Mouse (Mus musculus) mouse embryonic stem cell (cell line): ENCODE data around the gene Zfp787.
"Not testable (repeated sequence)": the region's sequence is repeated elsewhere in the genome, so short reads cannot be mapped to it uniquely, and the experiment has no call there.

Experiments used
- in situ Hi-C, 2 experiments: fragments of 300-500 bp; cut with MboI; formaldehyde crosslinking; loops; 1 replicate in 1 of 2; 3 replicates in 1 of 2; pipeline ENCODE4 v1.14.3; 2019 to 2020; ENCODE audit warnings: low sequenced_read_pairs in 2 of 2, low pct_unique_long_range_greater_than_20kb in 1 of 2, mixed read lengths in 1 of 2; ENCODE audit not compliant: unreplicated experiment in 1 of 2

Gene Zfp787

DNA sequence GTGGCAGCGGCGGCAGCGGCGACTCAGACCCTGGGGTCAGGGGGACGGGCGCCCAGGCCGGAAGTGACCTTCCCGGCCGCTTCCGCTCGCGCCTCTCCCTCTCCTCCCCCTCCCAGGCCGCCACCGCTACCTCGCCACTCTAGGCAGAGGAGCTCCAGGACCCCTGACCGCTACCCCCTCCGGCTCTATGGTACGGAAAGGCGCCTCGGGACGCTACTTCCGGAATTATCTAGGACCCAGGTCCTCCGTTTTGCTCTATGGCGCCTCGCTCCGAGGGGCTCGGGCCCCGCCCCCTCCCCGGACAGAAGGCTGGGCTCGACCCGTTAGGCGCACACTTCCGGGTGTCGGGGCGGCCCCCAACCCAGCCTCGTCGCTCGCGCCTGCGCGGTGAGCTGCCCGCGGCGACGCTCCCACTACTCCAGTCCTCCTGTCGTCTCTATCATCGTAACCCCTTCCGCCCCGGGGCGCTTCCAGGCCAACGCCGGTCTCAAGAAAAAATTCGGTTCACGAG lies at the start of gene Zfp787:
Zfp787 (minus strand) TSS at position 97 of the 511 bp plus-strand sequence.
- in situ Hi-C loops, result no loop called here

DNA sequence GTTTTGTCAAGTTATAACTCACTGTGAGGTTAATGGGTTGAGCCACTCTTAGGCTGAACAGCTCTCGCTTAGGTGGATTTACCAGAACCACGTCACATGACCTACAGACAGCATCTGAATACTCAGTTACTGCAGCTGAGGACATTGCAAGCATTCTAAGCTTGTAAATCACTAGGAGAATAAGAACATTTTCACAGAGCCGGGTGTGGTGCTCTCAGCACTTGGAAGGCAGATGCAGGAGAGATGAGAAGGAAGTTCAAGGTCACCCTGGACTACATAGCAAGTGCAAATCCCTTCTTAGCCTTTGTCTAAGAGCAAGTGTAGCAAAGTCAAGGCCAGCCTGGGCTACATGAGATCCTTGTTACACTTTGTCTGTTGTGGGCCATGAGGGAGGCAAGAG lies 48.4 kb upstream of the Zfp787 start:
- in situ Hi-C loops, result no loop called here

DNA sequence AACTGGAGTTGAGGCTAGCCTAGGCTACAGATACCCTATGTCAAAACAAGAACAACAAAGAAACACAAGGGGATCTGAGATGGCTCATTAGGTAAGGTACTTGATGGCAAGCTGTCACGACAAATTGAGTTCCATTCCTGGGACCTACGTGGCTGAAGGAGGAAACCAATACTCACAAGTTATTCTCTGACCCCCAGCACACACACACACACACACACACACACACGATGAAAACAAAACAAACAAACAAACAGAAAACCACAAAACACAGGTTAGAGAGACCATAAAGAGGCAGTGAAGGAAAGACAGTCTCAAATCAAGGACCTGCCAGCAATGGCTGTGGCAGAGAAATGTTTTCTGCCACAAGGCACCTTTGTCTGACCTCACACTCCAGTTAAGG lies 41.0 kb upstream of the Zfp787 start, which contains the start of gene Galp:
Galp (plus strand) TSS at position 301 of the 400 bp plus-strand sequence.
- in situ Hi-C loops, result no loop called here

DNA sequence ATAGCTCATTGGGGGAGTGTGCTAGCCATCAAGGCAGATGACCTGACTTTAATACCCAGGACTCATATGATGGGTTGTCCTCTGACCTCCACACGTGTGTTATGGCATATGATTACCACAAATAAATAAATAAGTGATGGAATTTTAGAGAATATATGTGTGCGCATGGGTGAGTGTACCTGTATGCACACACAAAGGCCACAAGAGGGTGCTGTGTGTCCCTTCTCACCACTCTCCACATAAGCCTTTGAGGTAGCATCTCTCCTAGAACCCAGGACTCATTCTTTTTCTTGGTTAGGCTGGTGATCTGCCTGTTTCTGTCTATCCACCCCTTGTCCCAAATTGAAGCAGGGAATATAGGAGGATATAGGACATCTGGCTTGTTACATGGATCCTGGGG lies 40.0 kb upstream of the Zfp787 start:
- in situ Hi-C loops, result no loop called here

DNA sequence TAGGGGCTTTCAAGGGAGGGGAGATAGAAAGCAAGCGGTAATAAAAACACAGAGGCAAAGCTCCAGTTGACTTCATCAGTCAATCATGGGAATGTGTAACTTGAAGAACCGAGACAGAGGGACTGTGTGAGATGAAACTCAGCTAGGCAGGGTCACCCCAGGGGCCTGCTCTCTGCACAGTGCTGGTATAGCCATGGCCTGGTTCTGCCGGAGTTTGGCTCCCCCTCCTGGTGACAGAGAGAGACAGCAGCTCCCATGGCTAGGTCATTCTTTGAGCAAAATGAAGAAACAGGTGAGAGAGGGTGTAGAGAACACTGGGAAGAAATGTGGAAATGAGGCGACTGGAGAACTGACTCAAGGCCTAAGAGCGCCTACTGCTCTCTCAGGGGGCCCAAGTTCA lies 38.3 kb upstream of the Zfp787 start:
- in situ Hi-C loops, result loop anchor here in 1 of 2 experiments (5.0 kb wide), 1 partner anchor 67 kb away; no protein-coding TSS in a partner anchor

DNA sequence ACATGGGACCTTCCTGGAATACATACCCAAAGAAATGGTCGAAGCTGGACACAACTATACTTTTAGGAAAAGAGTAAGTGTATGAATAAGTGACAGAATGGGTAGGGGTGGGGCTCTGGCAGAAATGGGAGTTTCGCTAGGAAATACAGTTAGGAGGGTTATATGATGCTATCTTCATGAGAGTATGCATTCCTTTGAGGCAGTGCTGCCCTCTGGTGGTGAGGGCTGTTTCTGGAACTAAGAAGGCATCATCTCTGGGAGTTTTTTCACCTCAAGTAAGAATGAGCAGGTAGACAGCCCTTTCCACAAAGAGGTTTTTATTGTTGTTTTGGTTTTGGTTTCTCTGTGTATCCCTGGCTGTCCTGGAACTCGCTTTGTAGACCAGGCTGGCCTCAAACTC lies 35.6 kb upstream of the Zfp787 start:
- in situ Hi-C loops, result loop anchor here in 1 of 2 experiments (5.0 kb wide), 1 partner anchor 64 kb away; no protein-coding TSS in a partner anchor

DNA sequence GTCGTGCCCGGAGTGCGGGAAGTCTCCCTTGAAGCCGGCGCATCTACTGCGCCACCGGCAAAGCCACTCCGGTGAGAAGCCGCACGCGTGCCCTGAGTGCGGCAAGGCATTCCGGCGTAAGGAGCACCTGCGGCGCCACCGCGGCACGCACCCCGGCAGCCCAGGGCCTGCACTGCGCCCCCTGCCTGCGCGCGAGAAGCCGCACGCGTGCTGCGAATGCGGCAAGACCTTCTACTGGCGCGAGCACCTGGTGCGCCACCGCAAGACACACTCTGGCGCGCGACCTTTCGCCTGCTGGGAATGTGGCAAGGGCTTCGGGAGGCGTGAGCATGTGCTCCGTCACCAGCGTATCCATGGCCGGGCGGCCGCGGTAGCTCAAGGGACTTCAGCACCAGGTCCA lies 33.7 kb upstream of the Zfp787 start:
- in situ Hi-C loops, result loop anchor here in 1 of 2 experiments (5.0 kb wide), 1 partner anchor 62 kb away; no protein-coding TSS in a partner anchor

DNA sequence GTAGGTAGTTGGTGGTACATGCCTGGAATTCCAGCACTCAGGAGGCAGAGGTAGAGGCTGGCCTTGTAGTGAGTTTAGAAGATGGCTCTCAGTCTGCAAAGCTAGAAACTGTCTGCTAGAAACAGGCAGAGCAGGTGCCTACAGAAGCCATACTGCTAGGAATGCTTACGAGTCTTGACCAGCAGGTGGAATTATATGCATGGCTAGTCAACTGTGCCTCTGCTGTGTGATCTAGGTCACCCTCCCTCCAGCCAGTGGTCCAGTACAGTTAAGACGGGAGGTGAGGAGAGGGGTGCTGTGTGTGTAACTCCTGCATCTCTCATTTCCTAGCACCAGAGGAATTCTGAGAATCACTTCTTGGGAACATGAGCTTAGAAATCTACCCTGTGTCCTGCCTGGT lies 31.0 kb upstream of the Zfp787 start:
- in situ Hi-C loops, result loop anchor here in 1 of 2 experiments (5.0 kb wide), 1 partner anchor 59 kb away; no protein-coding TSS in a partner anchor

DNA sequence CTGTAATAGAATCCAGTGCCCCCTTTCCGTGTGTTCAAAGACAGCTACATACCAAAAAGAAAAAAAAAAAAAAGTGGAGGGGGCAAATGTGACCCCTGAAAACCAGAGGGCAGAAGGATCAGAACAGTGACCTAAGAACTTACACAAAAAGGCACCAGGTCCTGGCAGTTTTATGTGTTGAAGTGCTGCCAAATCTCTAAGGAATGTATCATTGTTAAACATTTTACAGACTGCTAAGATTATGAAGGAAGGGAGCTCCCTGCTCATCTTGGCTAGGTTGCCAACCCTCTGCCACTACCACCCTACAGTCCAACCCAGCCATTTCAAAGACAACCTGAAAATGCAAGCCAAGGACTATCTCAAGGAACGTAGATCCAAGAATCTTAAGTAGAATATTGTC lies 30.4 kb upstream of the Zfp787 start:
- in situ Hi-C loops, result loop anchor here in 1 of 2 experiments (5.0 kb wide), 1 partner anchor 59 kb away; no protein-coding TSS in a partner anchor

DNA sequence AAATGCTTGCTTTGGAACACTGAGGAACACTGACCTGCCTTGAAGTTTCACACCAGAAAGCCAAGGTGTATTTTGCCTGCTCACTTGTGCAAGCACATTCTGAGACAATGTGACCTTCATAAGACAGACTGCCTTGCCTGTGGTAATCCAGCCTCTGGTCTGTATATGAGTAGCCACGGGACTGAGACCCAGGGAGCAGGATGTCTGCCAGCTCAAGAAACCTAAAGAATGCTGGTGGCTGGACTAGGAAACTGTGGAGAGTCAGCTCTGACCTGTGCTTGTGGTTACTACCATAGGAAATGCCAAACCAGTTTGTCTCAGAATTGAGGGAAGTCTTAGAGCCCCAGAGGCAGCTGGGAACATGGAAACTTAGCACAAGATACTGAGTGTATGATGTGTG lies 29.6 kb upstream of the Zfp787 start:
- in situ Hi-C loops, result loop anchor here in 1 of 2 experiments (5.0 kb wide), 1 partner anchor 58 kb away; no protein-coding TSS in a partner anchor

DNA sequence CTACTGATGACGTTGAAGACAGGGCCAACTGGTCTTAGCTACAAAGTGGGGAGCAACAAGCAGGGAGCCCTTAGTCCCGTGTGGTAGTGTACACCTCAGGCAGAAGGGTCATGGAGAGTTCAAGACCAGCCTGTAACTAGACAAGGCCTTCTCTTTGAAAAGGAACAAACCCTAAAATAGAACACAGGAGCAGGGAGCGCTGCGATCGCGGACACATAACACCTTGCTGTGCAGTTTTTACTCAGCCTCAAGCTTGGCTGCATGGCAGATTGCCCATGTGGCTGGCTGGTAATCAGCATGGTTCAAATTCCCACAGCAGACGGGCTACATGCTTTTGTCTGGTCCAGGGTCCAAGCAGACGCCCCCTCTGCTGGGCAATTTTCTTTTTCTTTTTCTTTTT lies 28.7 kb upstream of the Zfp787 start:
- in situ Hi-C loops, result no loop called here

DNA sequence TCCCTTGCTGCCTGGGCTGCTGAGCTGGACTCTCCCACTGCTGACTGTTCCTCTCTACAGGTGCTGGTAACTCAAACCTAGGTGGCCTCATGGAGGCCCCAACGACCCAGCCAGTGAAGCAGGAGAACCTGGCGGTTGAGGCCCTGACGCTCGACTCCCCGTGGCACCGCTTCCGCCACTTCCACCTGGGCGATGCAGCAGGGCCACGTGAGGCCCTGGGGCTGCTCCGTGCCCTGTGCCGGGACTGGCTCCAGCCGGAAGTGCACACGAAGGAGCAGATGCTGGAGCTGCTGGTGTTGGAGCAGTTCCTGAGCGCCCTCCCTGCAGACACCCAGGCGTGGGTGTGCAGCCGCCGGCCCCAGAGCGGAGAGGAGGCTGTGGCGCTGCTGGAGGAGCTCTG lies 28.0 kb upstream of the Zfp787 start:
- in situ Hi-C loops, result no loop called here

DNA sequence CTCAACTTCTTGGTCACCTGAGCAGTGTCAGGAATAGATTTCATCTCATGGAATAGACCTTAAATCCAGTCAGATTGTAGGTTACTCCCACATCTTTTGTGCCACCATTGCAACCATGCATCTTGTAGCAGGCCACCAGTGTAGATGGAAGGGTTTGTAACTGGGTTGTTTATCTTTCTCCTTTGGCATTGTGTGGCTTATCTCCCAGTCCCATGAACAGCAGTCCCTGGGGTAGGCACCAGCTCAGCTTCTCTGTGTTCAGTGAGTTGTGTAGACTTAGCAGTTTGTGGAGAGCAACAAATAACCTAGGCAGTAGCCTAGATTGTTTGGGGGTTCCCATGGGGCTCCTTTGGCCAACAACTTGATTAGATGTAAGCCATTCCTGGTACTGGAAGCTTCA lies 27.1 kb upstream of the Zfp787 start:
- in situ Hi-C loops, result no loop called here

DNA sequence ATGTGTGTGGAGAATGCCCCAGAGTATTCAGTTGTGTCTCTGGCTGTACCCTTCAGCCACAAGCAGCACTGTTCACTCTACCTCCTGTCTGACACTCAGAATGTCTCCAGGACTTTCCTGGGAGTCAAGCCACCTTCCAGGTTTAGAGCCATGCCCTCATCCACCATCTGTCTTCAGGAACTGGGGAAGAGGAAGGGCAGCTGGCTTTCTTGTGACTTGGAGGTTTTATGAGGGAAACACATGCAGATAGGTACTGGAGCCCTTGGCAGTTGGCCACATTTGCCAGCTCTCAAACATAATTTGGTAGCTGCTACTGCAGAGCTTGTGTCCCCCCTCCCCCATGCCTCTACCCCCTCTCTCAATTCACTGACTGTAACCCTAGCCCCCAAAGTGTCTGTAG lies 23.2 kb upstream of the Zfp787 start:
- in situ Hi-C loops, result no loop called here

DNA sequence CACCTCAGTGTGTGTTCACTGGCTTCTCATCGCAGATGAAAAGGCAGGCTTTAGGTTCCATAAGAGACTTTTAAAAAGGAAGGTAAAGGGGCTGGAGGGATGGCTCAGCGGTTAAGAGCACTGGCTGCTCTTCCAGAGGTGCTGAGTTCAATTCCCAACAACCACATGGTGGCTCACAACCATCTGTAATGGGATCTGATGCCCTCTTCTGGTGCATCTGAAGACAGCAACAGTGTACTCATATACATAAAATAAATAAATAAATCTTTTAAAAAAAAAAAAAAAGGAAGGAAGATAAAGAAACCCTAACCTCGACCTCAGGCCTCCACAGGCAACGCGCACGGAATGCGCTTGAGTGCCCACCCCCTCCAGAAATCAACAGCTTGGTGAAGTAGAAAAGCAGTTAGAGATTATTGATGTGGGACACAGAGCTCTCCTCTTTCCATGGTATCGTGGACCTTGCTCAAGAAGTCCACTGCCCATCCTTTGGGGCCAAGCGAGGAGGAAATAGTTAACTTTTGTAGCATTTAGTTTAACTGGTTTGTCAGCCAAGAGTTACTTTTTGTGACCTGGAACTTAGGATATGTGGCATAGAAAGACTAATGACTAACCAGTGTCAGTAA lies 18.7 kb upstream of the Zfp787 start:
- in situ Hi-C loops, result not testable (repeated sequence)

DNA sequence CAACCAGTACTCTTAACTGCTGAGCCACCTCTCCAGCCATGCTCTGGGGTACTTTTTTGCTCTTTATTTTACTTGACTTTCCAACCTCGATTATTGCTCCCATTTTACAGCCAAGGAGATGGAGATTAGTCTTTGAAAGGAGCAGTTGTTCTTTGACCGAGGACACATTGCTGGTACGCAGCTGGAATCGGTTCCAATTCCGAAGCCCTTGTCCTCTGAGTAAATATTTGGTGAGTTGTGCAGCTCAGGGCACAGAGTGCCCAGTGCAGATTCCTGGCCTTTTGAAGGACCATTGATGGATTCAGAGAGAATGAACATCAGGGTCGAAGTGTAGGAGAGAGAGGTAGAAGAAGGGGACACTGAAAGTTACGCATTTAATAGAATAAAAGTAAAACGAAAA lies 18.1 kb upstream of the Zfp787 start:
- in situ Hi-C loops, result no loop called here

DNA sequence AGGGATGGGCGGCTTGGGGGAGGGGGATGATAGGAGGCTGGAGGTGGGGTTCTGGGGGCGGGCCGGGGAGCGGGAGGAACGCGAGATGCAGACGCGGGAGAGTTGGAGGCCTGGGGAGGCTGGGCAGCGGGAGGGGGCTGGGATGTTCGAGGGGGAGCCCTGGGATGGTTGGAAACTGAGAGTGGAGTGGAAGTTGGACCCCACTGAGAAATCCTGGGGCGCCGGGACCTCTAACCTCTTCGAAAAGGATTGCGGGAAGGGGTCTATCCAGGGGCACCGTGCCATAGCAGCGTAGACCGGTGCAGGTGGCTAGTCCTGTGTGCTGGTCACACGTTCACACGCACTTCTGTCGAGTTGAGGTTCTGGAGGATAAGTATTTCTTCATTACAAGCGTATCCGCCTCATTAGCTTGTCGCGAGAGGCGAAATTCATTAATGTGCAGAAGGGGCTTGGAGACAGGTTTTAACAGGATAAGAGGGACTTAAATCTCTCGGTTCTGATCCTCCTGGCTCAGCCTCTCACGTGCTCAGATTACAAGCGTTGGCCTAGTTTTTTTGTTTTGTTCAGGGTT lies 17.0 kb upstream of the Zfp787 start:
- in situ Hi-C loops, result no loop called here

DNA sequence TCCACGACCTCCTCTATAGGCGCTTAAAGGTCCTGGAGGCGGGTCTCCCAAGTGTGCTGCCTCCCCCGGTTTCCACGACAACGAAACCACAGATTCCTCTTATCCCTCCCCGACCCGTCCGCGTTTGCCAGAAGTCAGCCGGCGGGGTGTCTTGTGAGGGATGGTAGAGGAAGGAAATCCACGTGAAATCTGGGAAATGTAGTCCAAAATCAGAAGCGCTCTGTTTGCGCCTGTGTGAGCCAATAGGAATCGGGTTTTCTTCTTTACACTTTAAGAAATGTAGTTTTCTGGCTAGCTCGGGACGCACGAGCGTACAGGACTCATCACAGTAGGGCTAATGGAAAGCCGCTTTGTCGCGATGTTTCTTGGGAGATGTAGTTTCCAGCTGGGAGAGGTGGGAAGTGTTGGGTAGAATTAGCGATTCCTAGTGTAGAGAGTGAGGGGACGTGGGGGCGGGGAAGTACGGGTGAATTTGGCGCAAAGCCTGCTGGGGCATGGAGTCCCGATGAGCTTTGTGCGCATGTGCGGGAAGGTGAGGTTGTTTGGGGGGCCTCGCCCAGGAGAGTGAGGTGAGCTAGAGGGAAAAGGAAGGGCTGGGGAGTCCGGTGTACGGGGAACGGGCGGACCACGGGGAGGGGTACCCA lies 16.3 kb upstream of the Zfp787 start, which contains the start of gene Zfp444:
Zfp444 (plus strand) TSS at position 221 of the 644 bp plus-strand sequence.
- in situ Hi-C loops, result no loop called here

DNA sequence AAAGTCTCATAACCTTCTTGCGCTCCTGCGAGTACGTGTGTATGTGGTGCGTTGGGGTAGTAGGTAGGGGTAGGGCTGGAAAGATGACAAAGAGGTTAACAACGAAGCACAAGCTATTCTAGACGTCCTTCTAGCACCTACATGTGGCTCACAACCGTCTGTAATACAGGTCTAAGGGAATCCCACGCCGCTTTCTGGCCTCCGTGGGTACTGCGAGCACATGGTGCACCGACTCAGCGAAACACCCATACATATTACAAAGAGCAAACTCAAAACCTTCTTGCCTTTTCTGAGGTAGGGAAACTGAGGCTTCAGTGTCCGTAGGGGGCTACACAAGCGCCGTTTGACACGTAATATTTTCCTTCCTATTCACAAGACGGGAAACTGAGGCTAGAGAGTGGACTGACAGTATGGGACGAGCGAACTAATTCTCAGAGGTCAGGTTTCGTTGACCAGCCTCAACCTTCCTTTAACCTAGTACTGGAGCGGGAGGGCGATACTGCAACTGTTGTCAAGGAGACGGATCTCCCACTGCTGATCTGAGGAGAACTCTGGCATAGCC lies 15.7 kb upstream of the Zfp787 start:
- in situ Hi-C loops, result no loop called here
